ENCODE assay signal across 8 mouse cellular contexts in the genomic region with DNA sequence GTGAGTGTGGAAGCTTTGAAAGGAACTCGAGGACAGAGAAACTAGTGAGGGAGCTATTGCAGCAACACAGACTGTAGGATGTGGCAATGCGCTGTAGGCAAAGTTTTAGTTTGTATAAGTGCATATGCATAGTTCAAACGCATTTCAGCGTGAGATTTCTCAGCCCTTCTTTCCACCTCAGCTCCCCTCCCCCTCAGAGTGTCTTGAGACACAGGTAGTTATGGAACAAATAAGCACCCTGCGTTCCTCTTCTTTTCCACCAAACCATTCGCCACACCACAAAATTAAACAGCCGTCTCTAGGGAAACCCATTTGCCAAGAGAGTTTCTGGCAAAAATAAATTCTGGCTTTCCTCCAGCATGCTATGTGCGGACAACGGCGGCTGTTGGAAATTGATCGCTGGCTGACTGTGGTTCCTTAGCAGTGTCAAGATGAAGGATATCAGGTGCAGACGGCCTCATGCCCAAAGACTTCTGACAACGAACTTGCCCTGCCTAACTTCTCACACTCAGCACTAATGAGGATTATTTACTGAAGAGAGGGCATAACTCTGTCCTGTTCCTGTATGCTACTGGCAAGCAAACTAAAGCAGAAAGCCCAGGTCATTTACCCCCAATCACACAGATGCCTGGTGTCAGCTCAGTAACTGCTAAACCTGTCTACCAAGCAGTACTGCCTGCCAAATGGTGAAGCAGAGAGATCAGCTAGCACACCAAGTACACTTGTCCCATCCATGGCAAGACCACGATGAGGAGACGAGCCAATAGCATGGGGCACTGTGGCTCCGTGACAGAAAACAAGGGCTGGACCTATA. TPM values are rescaled to one million over a fixed set of nuclear protein-coding genes. Genes with fewer than 3 reads are reported as not detected.
A peak's percentile ranks its signal among the peaks of the same experiment; 100 is the strongest.
DNase-seq lines count a peak whose midpoint lies in the region; ATAC-seq and TF ChIP-seq lines count a peak whose summit lies in the region.

No protein-coding gene starts in this region.

- no peaks in the 10 kb centered on the region for H3K27me3 ChIP-seq in limb, embryonic 14.5 days (ENCODE audit: control insufficient read depth, insufficient read depth, low read length)
- H3K27me3 ChIP-seq in limb, embryonic 10.5 days (ENCODE audit: low read depth, poor library complexity, severe bottlenecking), result no peaks in the 10 kb centered on the region
- H3K27me3 ChIP-seq in liver, embryonic 13.5 days, result no peaks in the 10 kb centered on the region
- no peaks in the 10 kb centered on the region for H3K27me3 ChIP-seq in small intestine, adult 2 months (ENCODE audit: control insufficient read depth, insufficient read depth, low read length)

- no peak overlapping the region for H3K4me3 ChIP-seq in limb, embryonic 14.5 days (replicated peaks; ENCODE audit: low read length)
- H3K4me3 ChIP-seq in limb, embryonic 10.5 days, result no peak overlapping the region
- peak overlapping the region; percentile 3; the same call in 1 of the 2 replicates for H3K4me3 ChIP-seq in liver, embryonic 13.5 days (replicated peaks)
- peak overlapping the region; percentile 6; the same call in 1 of the 2 replicates for H3K4me3 ChIP-seq in small intestine, adult 2 months (ENCODE audit: low read depth, low read length)

- 0 out of 2 replicates have a peak overlapping the region, but pooled peaks have one; percentile 13 for H3K4me2 ChIP-seq in limb, embryonic 14.5 days (replicated peaks; ENCODE audit: low read depth, low read length, severe bottlenecking)
- peak overlapping the region; percentile 70 for H3K4me2 ChIP-seq in liver, embryonic 13.5 days

- peak; percentile 47 for DNase-seq in limb, embryonic 14.5 days (ENCODE audit: low spot score)
- no peak for DNase-seq in limb, embryonic 10.5 days (ENCODE audit: low spot score)
- peak; percentile 23 to 40 for DNase-seq in adrenal gland, postnatal 36 days
- peak; percentile 77 for DNase-seq in fibroblast of lung, adult 2 months (ENCODE audit: low read depth)
- DNase-seq in induced T-regulatory cell, adult 2 months (ENCODE audit: low read depth), result peak; percentile 68
- no peak for DNase-seq in liver, embryonic 13.5 days
- DNase-seq in urinary bladder, adult 18-20 months (ENCODE audit: low spot score in 2 of 2), result no peak

- no peak for TF ChIP-seq POLR2A in limb, embryonic 14.5 days (IDR thresholded peaks at IDR 0.05; ENCODE audit: borderline replicate concordance, extremely low read depth, insufficient read depth, insufficient read length)
- no peak for TF ChIP-seq POLR2A in small intestine, adult 2 months (IDR thresholded peaks at IDR 0.05; ENCODE audit: low read depth, low read length)

- 59% methylated on average over 16 of the region's 16 CpGs for WGBS in limb, embryonic 14.5 days
- WGBS in limb, embryonic 10.5 days, result 86% methylated on average over 16 of the region's 16 CpGs
- 45% methylated on average over 16 of the region's 16 CpGs for WGBS in liver, embryonic 13.5 days (ENCODE audit: insufficient replicate concordance)
- WGBS in small intestine, adult 2 months, result 37% methylated on average over 16 of the region's 16 CpGs

- H3K9ac ChIP-seq in limb, embryonic 14.5 days (ENCODE audit: low read depth, low read length, severe bottlenecking), result no peak overlapping the region
- peak overlapping the region; percentile 62 for H3K9ac ChIP-seq in liver, embryonic 13.5 days

- H3K36me3 ChIP-seq in limb, embryonic 14.5 days (ENCODE audit: control insufficient read depth, insufficient read depth, low read length), result no peaks in the 10 kb centered on the region
- H3K36me3 ChIP-seq in limb, embryonic 10.5 days, result no peaks in the 10 kb centered on the region
- H3K36me3 ChIP-seq in liver, embryonic 13.5 days, result no peaks in the 10 kb centered on the region
- no peaks in the 10 kb centered on the region for H3K36me3 ChIP-seq in small intestine, adult 2 months (ENCODE audit: control insufficient read depth, insufficient read depth, low read length)

- no peaks in the 10 kb centered on the region for H3K9me3 ChIP-seq in limb, embryonic 14.5 days (ENCODE audit: control insufficient read depth, low read length)
- H3K9me3 ChIP-seq in limb, embryonic 10.5 days (replicated peaks), result no peaks in the 10 kb centered on the region
- no peaks in the 10 kb centered on the region for H3K9me3 ChIP-seq in liver, embryonic 13.5 days (replicated peaks)

- ATAC-seq in limb, embryonic 14.5 days (ENCODE audit: low FRiP score, low read depth), result no peak
- ATAC-seq in liver, embryonic 13.5 days (ENCODE audit: low read depth), result no peak

- peaks cover 5% of the 10 kb centered on the region for H3K4me1 ChIP-seq in limb, embryonic 14.5 days (ENCODE audit: control insufficient read depth, insufficient read depth, low read length)
- no peaks in the 10 kb centered on the region for H3K4me1 ChIP-seq in limb, embryonic 10.5 days
- peaks cover 71% of the 10 kb centered on the region for H3K4me1 ChIP-seq in liver, embryonic 13.5 days (replicated peaks)
- H3K4me1 ChIP-seq in small intestine, adult 2 months (ENCODE audit: control insufficient read depth, insufficient read depth, insufficient read length, low read length), result peaks cover 4% of the 10 kb centered on the region

- H3K27ac ChIP-seq in limb, embryonic 14.5 days (replicated peaks; ENCODE audit: low read depth, low read length), result no peak overlapping the region
- no peak overlapping the region for H3K27ac ChIP-seq in limb, embryonic 10.5 days
- H3K27ac ChIP-seq in liver, embryonic 13.5 days, result peak overlapping the region; percentile 87
- H3K27ac ChIP-seq in small intestine, adult 2 months (ENCODE audit: insufficient read depth, low read depth, low read length), result peak overlapping the region; percentile 20; the same call in 1 of the 2 replicates

- no peak for TF ChIP-seq CTCF in small intestine, adult 2 months (IDR thresholded peaks at IDR 0.05; ENCODE audit: extremely low read depth, insufficient read length, insufficient replicate concordance, low read depth, low read length)

RNA-seq across cellular contexts. Expression of a gene that starts 25.2 kb away (rescaled TPM):
- polyA plus RNA-seq in limb, embryonic 14.5 days (2012; rRNA removed), result 6.4 and 8.9 TPM in 2 replicates
- polyA plus RNA-seq in limb, embryonic 14.5 days (2014; fragmentation: Nextera tagmentation; extraction: Ambion mirVana), result 30.1 and 31.3 TPM in 2 replicates
- polyA plus RNA-seq in limb, embryonic 10.5 days (2016; fragmentation: Nextera tagmentation; extraction: Ambion mirVana), result 10.8 and 15.8 TPM in 2 replicates
- 1 to 10 TPM; 5.2 to 8.1 TPM for total RNA-seq in adrenal gland, postnatal 36 days (2021)
- 11.3 and 11.6 TPM in 2 replicates for polyA plus RNA-seq in liver, embryonic 13.5 days (2015; fragmentation: Nextera tagmentation; extraction: Ambion mirVana)
- polyA plus RNA-seq in small intestine, adult 2 months (2012; rRNA removed), result 0.08 and 0.30 TPM in 2 replicates

Comparison
In these comparisons a context has a peak if more than half of its experiments do, and no peak if none do; other contexts are left out.
1. DNase-seq: peak in limb, embryonic 14.5 days (single experiment), adrenal gland, postnatal 36 days (2 of 2), fibroblast of lung, adult 2 months (single experiment) and induced T-regulatory cell, adult 2 months (single experiment); none in limb, embryonic 10.5 days (single experiment), liver, embryonic 13.5 days (single experiment) and urinary bladder, adult 18-20 months (0 of 2).
2. H3K27ac ChIP-seq: peak in liver, embryonic 13.5 days (single experiment) and small intestine, adult 2 months (single experiment); none in limb, embryonic 14.5 days (single experiment) and limb, embryonic 10.5 days (single experiment).
3. H3K4me3 ChIP-seq: peak in liver, embryonic 13.5 days (single experiment) and small intestine, adult 2 months (single experiment); none in limb, embryonic 14.5 days (single experiment) and limb, embryonic 10.5 days (single experiment).